Mouse (Mus musculus) E14TG2a.4 (cell line): ENCODE measurements around the gene Gm21885.

Experiments used
- H3K27me3 ChIP-seq: 2 replicates; pipeline ENCODE4 v1.6.1; 2014; ENCODE audit warnings: low read length, control low read depth; ENCODE audit not compliant: insufficient read depth
- H3K36me3 ChIP-seq: 2 replicates; pipeline ENCODE4 v1.6.1; 2014; ENCODE audit warnings: low read length, control low read depth; ENCODE audit not compliant: insufficient read depth
- H3K4me1 ChIP-seq: replicated peaks from 2 replicates; pipeline ENCODE4 v1.6.1; 2014; ENCODE audit warnings: low read depth, low read length, control low read depth
- H3K4me3 ChIP-seq: replicated peaks from 2 replicates; pipeline ENCODE4 v1.5.1; 2014; ENCODE audit warnings: mild to moderate bottlenecking, low read length
- H3K9me3 ChIP-seq: 2 replicates; pipeline ENCODE4 v1.6.1; 2014; ENCODE audit warnings: low read length, control low read depth
- CTCF ChIP-seq: conservative IDR thresholded peaks from 2 replicates; pipeline ENCODE4 v1.5.1; 2014; ENCODE audit warnings: low read length
- NANOG ChIP-seq: IDR thresholded peaks from 2 replicates; pipeline ENCODE4 v1.6.1; 2014; ENCODE audit warnings: borderline replicate concordance, low read length, mixed read lengths
- POU5F1 ChIP-seq: IDR thresholded peaks from 2 replicates; pipeline ENCODE4 v1.6.1; 2014; ENCODE audit warnings: low read length, borderline replicate concordance

Gene Gm21885

GRCm38 (mm10) chr11:94275226-94275625 is 6.4 kb upstream of the Gm21885 start:
- TF ChIP-seq POU5F1 (no peak), CTCF (no peak), NANOG (no peak)
- H3K9me3 ChIP-seq = peaks cover 13% of the 10 kb centered on the region

GRCm38 (mm10) chr11:94275686-94276085 is 6.0 kb upstream of the Gm21885 start:
- H3K9me3 ChIP-seq = peaks cover 13% of the 10 kb centered on the region
- TF ChIP-seq CTCF (no peak), NANOG (no peak), POU5F1 (no peak)

More at GRCm38 (mm10) chr11:94275226-94275625, 6.4 kb upstream of the Gm21885 start:
- peaks cover 24% of the 10 kb centered on the region for H3K4me1 ChIP-seq
- H3K27me3 ChIP-seq = 0 out of 2 replicates have a peak, but pooled peaks cover 2% of the 10 kb centered on the region
- H3K36me3 ChIP-seq = no peaks in the 10 kb centered on the region
- no peak overlapping the region for H3K4me3 ChIP-seq

GRCm38 (mm10) chr11:94276869-94277337 is 4.8 kb upstream of the Gm21885 start:
- H3K27me3 ChIP-seq = 0 out of 2 replicates have a peak, but pooled peaks cover 2% of the 10 kb centered on the region
- H3K36me3 ChIP-seq = peaks cover 8% of the 10 kb centered on the region
- 0 out of 2 replicates have a peak overlapping the region, but pooled peaks have one; percentile 11 for H3K4me3 ChIP-seq
- peaks cover 32% of the 10 kb centered on the region for H3K4me1 ChIP-seq
- peaks cover 13% of the 10 kb centered on the region for H3K9me3 ChIP-seq
- TF ChIP-seq CTCF (peak; percentile 89), NANOG (no peak)

More at GRCm38 (mm10) chr11:94275686-94276085, 6.0 kb upstream of the Gm21885 start:
- H3K36me3 ChIP-seq = no peaks in the 10 kb centered on the region
- H3K4me1 ChIP-seq = peaks cover 26% of the 10 kb centered on the region
- H3K27me3 ChIP-seq = 0 out of 2 replicates have a peak, but pooled peaks cover 2% of the 10 kb centered on the region
- H3K4me3 ChIP-seq = no peak overlapping the region

GRCm38 (mm10) chr11:94282291-94282690 is 618 bp downstream of the Gm21885 start:
- Histone ChIP-seq H3K9me3 (no peaks in the 10 kb centered on the region), H3K27me3 (0 out of 2 replicates have a peak, but pooled peaks cover 2% of the 10 kb centered on the region), H3K4me3 (no peak overlapping the region), H3K4me1 (peaks cover 17% of the 10 kb centered on the region), H3K36me3 (peaks cover 55% of the 10 kb centered on the region)
- TF ChIP-seq NANOG (no peak), POU5F1 (no peak), CTCF (no peak)

GRCm38 (mm10) chr11:94283536-94284099 is 1.9 kb downstream of the Gm21885 start:
- H3K36me3 ChIP-seq = peaks cover 68% of the 10 kb centered on the region
- peaks cover 22% of the 10 kb centered on the region for H3K4me1 ChIP-seq
- no peaks in the 10 kb centered on the region for H3K27me3 ChIP-seq
- no peak overlapping the region for H3K4me3 ChIP-seq
- no peaks in the 10 kb centered on the region for H3K9me3 ChIP-seq
- no peak for TF ChIP-seq POU5F1
- no peak for TF ChIP-seq CTCF
- no peak for TF ChIP-seq NANOG

- TF ChIP-seq POU5F1 = no peak
- TF ChIP-seq NANOG = no peak
- no peak for TF ChIP-seq CTCF
- no peaks in the 10 kb centered on the region for H3K9me3 ChIP-seq
- no peaks in the 10 kb centered on the region for H3K27me3 ChIP-seq
- H3K4me1 ChIP-seq = peaks cover 18% of the 10 kb centered on the region
- no peak overlapping the region for H3K4me3 ChIP-seq
- H3K36me3 ChIP-seq = peaks cover 92% of the 10 kb centered on the region
These were observed 4.4 kb downstream of the Gm21885 start for GRCm38 (mm10) chr11:94285886-94286574.

- Histone ChIP-seq H3K4me3 (no peak overlapping the region), H3K36me3 (peaks cover 94% of the 10 kb centered on the region), H3K4me1 (peaks cover 14% of the 10 kb centered on the region), H3K9me3 (no peaks in the 10 kb centered on the region), H3K27me3 (no peaks in the 10 kb centered on the region)
- TF ChIP-seq CTCF (no peak), NANOG (no peak), POU5F1 (no peak)
These were observed 5.4 kb downstream of the Gm21885 start for GRCm38 (mm10) chr11:94287105-94287504.

- H3K9me3 ChIP-seq = no peaks in the 10 kb centered on the region
- TF ChIP-seq CTCF (no peak), NANOG (no peak)
- peaks cover 23% of the 10 kb centered on the region for H3K4me1 ChIP-seq
- peaks cover 99% of the 10 kb centered on the region for H3K36me3 ChIP-seq
- H3K4me3 ChIP-seq = no peak overlapping the region
- no peaks in the 10 kb centered on the region for H3K27me3 ChIP-seq
These were observed 8.5 kb downstream of the Gm21885 start for GRCm38 (mm10) chr11:94290062-94290740.
